Mouse (Mus musculus) hindbrain, embryonic 10.5 days (tissue): ENCODE data around the gene Ccdc69. TPM values are rescaled to one million over a fixed set of nuclear protein-coding genes. Genes with fewer than 3 reads are reported as not detected.
"Not testable (repeated sequence)": the region's sequence is repeated elsewhere in the genome, so short reads cannot be mapped to it uniquely, and the experiment has no call there.

ENCODE experiments used
- DNase-seq: peaks from one replicate; pipeline ENCODE4 v3.0.0-alpha.2; 2017; ENCODE audit warnings: low spot score
- H3K27ac ChIP-seq: fragments of 300-500 bp; sonication (generic); 2 replicates; pipeline ENCODE4 v1.5.1; 2016; ENCODE audit warnings: mild to moderate bottlenecking, moderate library complexity
- H3K27me3 ChIP-seq: fragments of 300-500 bp; sonication (generic); 2 replicates; pipeline ENCODE4 v1.6.1; 2016; ENCODE audit warnings: mild to moderate bottlenecking; ENCODE audit not compliant: poor library complexity, insufficient read depth, severe bottlenecking
- H3K36me3 ChIP-seq: fragments of 300-500 bp; sonication (generic); 2 replicates; pipeline ENCODE4 v1.6.1; 2016; ENCODE audit warnings: mild to moderate bottlenecking, moderate library complexity
- H3K4me1 ChIP-seq: fragments of 300-500 bp; sonication (generic); replicated peaks from 2 replicates; pipeline ENCODE4 v1.6.1; 2016; ENCODE audit warnings: mild to moderate bottlenecking
- H3K4me3 ChIP-seq: fragments of 300-500 bp; sonication (generic); 2 replicates; pipeline ENCODE4 v1.5.1; 2016; ENCODE audit warnings: mild to moderate bottlenecking, moderate library complexity
- H3K9me3 ChIP-seq: fragments of 300-500 bp; sonication (generic); 2 replicates; pipeline ENCODE4 v1.6.1; 2016; ENCODE audit warnings: mild to moderate bottlenecking, moderate library complexity
- WGBS: fragments of 180-500 bp; shearing (Covaris S2); methylation state at CpG from one replicate; pipeline ENCODE4 v1.1.7; 2016; 5-methylcytosine and 5-hydroxymethylcytosine counted together
- polyA plus RNA-seq: library from polyadenylated mRNA; unstranded; fragments of >200 nt; fragmentation: Nextera tagmentation; extraction: Ambion mirVana; gene quantifications from 2 replicates; pipeline ENCODE4 v1.2.1, GENCODE M21; 2016

Ccdc69 gene
- polyA plus RNA-seq, 1 experiment from 2014 or later, result 0.25 TPM

DNA sequence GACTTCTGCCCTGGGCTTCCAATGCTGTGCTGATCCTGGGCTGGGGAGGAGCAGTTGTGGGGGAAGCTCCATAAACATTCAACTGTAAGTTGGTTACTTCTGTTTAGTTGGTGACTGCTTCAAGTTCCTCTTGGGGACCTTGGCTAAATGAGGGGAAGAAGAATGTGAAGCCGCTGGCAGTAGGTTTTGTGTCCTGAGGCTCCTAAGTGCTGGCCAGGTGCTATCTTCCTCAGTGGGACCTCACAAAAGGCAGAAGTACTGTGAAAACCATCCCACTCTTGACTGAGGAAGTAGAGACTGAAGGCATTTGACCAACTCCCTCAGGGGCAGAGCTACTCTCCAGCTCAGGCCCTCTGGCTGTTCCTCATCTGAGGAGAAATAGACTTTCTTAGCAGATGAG lies 28.7 kb upstream of the Ccdc69 start:
- Histone ChIP-seq H3K9me3 (no peaks in the 10 kb centered on the region), H3K4me3 (no peak overlapping the region), H3K27ac (no peak overlapping the region), H3K27me3 (no peaks in the 10 kb centered on the region), H3K4me1 (peaks cover 10% of the 10 kb centered on the region), H3K36me3 (no peaks in the 10 kb centered on the region)
- 94% methylated on average over 1 of the region's 1 CpGs for WGBS
- no peak for DNase-seq

DNA sequence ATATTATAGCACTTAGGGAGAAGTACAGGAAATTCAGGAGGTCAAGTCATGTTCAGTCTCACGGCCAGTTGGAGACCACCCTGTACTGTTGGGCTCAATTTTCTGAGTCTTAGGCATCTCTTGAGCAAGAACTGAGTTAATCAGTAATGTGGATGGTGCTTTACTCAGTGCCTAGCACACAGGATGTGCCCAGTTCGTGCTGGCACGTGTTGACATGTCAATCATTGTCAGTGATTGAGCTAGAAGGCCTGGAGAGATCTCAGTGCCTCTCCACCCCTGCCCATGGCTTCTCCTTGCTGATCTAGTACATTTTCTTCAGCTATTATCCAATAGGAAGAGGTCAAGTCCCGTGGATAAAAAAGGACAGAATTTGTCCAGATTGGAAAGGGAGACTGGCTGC lies 27.5 kb upstream of the Ccdc69 start:
- 83% methylated on average over 4 of the region's 4 CpGs for WGBS
- H3K4me3 ChIP-seq, result no peak overlapping the region

DNA sequence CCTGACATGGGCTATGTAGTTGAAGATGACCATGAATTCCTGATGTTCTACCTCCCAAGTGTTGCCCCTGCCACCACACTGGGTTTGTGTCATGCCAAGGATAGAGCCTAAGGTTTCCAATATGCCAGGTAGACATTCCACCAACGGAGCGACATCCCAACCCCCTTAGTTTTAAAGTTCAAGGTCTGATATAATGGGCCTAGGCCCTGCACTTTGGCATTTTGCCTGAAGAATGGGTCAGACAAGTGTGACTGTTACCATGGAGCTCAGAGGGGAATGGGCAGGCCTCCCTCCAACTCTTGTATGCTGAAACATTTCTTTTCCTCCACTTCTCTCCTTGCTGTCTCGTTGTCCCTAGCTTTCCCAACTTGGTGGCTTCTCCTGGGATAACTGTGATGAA lies 25.3 kb upstream of the Ccdc69 start:
- Histone ChIP-seq H3K27me3 (peaks cover 8% of the 10 kb centered on the region), H3K4me1 (peaks cover 24% of the 10 kb centered on the region), H3K36me3 (no peaks in the 10 kb centered on the region), H3K4me3 (no peak overlapping the region), H3K9me3 (no peaks in the 10 kb centered on the region), H3K27ac (0 out of 2 replicates have a peak overlapping the region, but pooled peaks have one; percentile 35)
- 78% methylated on average over 3 of the region's 3 CpGs for WGBS
- DNase-seq, result no peak

More for the DNA sequence above, 27.5 kb upstream of the Ccdc69 start:
- no peak for DNase-seq
- H3K4me1 ChIP-seq, result peaks cover 10% of the 10 kb centered on the region
- no peaks in the 10 kb centered on the region for H3K9me3 ChIP-seq
- H3K36me3 ChIP-seq, result no peaks in the 10 kb centered on the region
- no peak overlapping the region for H3K27ac ChIP-seq
- no peaks in the 10 kb centered on the region for H3K27me3 ChIP-seq

DNA sequence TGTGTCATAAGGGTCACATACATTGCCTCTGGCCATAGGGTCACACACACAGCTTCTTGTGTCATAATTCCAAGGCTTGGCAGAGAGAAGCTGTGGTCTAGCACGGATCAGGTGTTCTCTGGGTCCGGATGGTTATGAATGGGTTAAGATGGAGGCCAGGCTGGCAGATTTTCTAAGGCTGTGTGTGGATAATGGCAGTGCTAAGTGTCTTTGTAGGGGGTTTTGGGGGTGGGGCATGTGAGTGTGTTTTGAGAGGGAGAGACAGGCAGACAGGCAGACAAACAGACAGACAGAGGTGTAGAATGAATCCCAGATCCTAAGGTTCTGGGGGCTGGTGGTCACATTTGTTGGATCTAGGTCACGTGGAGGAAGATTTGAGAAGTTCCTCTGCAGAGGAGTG lies 24.1 kb upstream of the Ccdc69 start:
- DNase-seq, result no peak
- Histone ChIP-seq H3K9me3 (no peaks in the 10 kb centered on the region), H3K27me3 (peaks cover 8% of the 10 kb centered on the region), H3K27ac (no peak overlapping the region; the same call in 1 of the 2 replicates), H3K4me3 (no peak overlapping the region), H3K4me1 (peaks cover 32% of the 10 kb centered on the region), H3K36me3 (no peaks in the 10 kb centered on the region)
- 80% methylated on average over 3 of the region's 3 CpGs for WGBS

DNA sequence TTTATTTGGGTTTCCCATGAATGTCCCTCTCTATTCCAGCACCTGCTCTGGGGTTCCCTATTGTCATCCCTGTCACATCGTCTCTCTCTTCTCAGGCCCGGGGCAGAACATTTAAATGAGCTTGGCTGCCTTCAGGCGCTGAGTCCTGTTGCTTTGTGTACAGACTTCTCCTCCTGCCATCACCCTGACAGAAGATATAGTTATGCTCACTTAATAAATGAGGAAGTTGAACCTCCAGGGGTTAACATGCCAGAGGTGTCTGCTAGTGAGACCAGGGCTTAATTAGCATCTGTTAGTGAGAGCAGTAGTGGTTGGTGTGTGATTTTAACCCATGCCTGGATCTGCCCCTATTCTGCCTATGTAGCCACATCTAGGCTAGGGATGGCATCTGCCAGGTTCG lies 21.9 kb upstream of the Ccdc69 start:
- peak; percentile 4 for DNase-seq
- no peak overlapping the region for H3K4me3 ChIP-seq
- peaks cover 8% of the 10 kb centered on the region for H3K27me3 ChIP-seq
- peaks cover 33% of the 10 kb centered on the region for H3K4me1 ChIP-seq
- no peaks in the 10 kb centered on the region for H3K9me3 ChIP-seq
- WGBS, result 42% methylated on average over 4 of the region's 4 CpGs
- 0 out of 2 replicates have a peak overlapping the region, but pooled peaks have one; percentile 0 for H3K27ac ChIP-seq
- no peaks in the 10 kb centered on the region for H3K36me3 ChIP-seq

DNA sequence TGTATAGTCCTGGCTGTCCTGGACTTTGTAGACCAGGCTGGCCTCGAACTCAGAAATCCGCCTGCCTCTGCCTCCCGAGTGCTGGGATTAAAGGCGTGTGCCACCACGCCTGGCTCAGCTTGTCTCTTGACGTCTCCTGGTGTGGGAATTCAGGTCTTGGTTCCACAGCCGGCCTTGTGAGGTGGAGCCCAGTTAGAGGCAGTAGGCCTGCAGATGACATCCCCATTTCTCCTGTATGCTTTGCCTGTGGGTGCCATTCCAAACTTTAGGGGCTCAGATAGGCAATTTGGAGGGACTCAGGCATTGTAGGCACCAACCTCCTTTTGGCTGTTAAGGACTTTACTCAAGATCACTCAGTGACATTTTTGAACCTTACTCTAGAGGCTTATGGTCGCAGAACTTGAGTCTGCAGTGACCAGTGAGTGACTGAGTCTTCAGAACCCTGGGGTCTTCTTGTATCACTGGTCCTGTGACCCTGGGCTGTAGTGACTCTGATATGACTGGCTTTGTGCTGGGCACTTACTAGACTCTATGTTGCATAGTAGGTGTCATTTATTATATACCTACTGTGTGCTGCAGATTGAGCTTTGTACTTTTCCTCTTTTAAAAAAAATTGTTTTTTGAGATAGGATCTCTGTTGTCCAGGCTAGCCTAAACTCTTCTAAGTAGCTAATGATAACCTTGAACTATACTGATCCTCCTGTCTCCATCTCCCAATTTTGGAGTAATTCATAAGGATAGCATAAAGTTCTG lies 21.3 kb upstream of the Ccdc69 start:
- H3K27ac ChIP-seq, result no peak overlapping the region
- no peaks in the 10 kb centered on the region for H3K9me3 ChIP-seq
- DNase-seq, result no peak
- H3K4me3 ChIP-seq, result no peak overlapping the region
- H3K4me1 ChIP-seq, result peaks cover 33% of the 10 kb centered on the region
- 93% methylated on average over 8 of the region's 8 CpGs for WGBS
- peaks cover 8% of the 10 kb centered on the region for H3K27me3 ChIP-seq
- H3K36me3 ChIP-seq, result no peaks in the 10 kb centered on the region

DNA sequence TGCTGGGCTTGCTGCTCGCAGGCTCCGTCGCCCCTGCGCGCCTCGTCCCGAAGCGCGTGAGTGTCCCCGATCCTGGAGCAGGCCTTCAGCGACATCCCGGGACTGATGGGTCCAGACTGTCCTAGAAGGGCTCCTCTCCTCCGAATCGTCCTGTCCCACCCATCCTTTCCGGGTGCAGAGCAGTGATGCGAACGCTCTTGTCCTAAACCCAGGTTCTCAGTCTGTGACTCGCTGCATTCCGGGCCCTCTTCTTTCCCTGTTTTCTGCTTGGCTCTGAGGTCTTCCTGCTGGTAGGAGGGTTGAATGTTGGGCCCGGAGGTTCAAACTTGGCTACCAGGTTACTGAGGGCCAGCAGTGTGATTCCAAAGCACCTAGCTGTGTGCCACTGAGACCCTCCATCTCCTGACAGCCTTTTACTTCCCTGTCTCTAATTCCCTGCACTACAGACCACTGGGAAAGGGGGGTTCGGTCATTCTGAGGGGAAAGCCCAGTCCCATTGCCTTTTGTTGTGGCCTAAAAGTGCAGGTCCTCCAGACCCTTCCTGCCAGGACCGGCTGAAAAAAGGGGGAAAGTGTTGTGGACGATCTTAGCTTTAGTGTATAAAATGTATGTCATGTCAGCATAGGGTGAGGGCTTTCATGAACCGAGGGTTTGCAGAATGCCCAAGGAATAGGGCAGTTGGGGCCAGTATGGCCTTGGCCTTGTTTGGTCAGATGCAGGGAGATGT lies 20.4 kb upstream of the Ccdc69 start:
- H3K27ac ChIP-seq, result peak overlapping the region; percentile 87
- no peak for DNase-seq

DNA sequence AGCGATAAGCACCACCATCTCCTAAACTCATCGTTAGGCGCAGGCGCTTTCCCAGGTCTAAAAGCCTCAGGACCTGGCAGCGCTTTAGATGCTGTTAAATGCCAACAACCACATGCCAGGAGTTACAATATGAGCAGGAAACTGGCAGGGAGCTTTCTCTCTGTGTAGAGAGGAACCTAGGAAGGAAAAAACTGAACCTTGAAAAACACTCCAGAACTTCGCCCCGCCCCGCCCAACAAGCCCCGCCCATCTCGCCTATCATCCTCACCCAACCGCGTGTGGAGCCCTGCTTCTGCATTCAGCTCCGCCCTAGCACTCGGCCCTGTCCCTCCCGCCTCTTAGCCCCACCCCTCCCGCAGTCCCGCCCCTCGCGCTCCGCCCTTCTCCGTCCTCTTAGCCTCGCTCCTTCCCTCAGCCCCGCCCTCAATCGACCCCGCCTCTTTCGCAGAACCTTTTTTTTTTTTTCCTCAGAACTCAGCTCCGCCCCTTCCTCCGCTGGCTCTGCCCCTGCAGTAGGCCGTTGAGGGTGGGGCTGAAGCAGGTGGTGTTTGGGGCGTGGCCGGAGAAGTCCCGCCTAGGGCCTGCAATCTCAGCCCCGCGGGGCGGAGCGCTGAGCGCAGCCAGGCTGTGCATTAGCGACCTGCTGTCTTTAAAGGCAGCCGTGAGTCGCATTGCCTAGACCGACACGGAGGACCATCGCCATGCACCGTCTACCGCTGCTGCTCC lies 19.7 kb upstream of the Ccdc69 start, which contains the start of gene Gm2a:
TSS of gene Gm2a (plus strand) at position 653 of the 726 bp plus-strand sequence.
- Histone ChIP-seq H3K27me3 (peaks cover 8% of the 10 kb centered on the region), H3K27ac (peak within 1 kb of the TSS; percentile 87), H3K36me3 (no peaks in the 10 kb centered on the region), H3K4me1 (peaks cover 23% of the 10 kb centered on the region), H3K4me3 (peak within 1 kb of the TSS; percentile 66), H3K9me3 (no peaks in the 10 kb centered on the region)
- 3% methylated on average over 45 of the region's 45 CpGs for WGBS
- peak; percentile 98 for DNase-seq

More for the DNA sequence above, 20.4 kb upstream of the Ccdc69 start:
- H3K4me3 ChIP-seq, result peak overlapping the region; percentile 66
- H3K9me3 ChIP-seq, result no peaks in the 10 kb centered on the region
- peaks cover 8% of the 10 kb centered on the region for H3K27me3 ChIP-seq
- no peaks in the 10 kb centered on the region for H3K36me3 ChIP-seq
- H3K4me1 ChIP-seq, result peaks cover 29% of the 10 kb centered on the region
- WGBS, result 15% methylated on average over 24 of the region's 24 CpGs

DNA sequence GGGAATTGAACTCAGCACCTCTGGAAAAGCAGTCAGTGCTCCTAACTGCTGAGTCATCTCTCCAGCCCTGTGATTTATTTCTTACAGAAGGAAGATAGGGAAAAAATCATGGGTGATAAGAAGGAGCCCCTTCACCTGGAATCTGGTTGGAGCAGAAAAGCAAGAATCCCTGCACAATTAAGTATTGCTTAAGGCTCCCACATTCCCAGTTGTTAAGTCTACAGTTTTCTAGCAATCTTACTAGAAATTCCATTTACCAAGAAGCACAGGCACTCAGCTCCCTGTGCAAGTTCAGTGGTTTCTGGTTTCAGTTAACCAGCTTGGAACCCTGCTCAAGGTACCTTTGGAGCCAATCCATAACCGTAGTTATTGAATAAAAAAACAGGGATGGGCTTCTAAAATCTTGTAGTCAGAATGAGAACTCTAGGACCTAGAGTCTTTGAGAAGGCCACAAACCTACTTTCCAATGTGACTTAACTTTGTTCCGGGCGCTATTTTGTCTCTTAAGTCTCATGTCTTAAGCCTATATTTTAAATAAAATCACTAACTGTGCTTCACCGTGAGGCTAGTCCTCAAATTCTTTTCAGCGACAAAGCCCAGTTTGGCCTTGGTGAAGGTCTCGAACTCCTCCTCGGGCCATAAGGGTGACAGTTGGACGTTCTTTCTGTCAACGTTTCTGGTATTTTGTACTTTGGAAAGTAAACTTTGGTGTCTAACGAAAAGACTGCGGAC lies 19.0 kb upstream of the Ccdc69 start:
- H3K36me3 ChIP-seq, result no peaks in the 10 kb centered on the region
- WGBS, result 34% methylated on average over 11 of the region's 11 CpGs
- peaks cover 8% of the 10 kb centered on the region for H3K27me3 ChIP-seq
- H3K9me3 ChIP-seq, result no peaks in the 10 kb centered on the region
- H3K27ac ChIP-seq, result peak overlapping the region; percentile 87
- no peak for DNase-seq
- H3K4me3 ChIP-seq, result peak overlapping the region; percentile 66
- peaks cover 23% of the 10 kb centered on the region for H3K4me1 ChIP-seq

DNA sequence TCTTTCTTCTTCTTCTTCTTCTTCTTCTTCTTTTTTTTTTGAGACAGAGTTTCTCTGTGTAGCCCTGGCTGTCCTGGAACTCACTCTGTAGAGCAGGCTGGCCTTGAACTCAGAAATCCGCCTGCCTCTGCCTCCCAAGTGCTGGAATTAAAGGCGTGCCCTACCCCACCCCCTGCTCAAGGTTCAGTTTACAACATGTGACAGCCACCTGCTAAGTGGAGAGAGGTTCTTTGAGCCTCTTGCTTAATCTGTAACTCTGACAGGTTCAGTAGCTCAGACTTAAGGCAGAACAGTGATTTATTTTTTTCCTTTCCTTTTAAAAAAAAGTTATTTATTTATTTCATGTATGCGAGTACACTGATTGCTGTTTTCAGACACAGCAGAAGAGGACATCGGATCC lies 18.4 kb upstream of the Ccdc69 start:
- H3K9me3 ChIP-seq, H3K4me3 ChIP-seq, H3K27me3 ChIP-seq, DNase-seq, H3K36me3 ChIP-seq, H3K27ac ChIP-seq: not testable (repeated sequence)
- H3K4me1 ChIP-seq, result peaks cover 23% of the 10 kb centered on the region
- 82% methylated on average over 4 of the region's 4 CpGs for WGBS

DNA sequence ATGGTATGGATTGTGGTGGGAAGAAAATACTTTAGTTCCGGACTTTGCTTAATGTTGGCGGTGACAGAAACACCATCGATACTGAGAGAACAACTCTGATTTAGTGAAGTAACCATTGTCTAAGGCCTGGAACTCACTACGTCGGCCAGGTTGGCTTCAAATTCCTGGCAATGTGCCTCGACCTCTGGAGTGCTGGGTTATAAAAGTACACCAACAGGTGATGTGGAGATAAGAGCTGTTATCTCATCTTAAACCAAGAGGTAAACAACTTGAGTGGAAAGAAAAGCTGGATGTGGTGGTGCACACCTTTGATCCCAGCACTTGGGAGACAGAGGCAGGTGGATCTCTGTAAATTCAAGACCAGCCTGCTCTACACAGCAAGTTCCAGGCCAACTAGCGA lies 15.2 kb upstream of the Ccdc69 start:
- no peaks in the 10 kb centered on the region for H3K36me3 ChIP-seq
- no peak overlapping the region for H3K4me3 ChIP-seq
- H3K27ac ChIP-seq, result no peak overlapping the region
- H3K27me3 ChIP-seq, result peaks cover 8% of the 10 kb centered on the region; the same call in 1 of the 2 replicates
- no peaks in the 10 kb centered on the region for H3K9me3 ChIP-seq
- 90% methylated on average over 7 of the region's 7 CpGs for WGBS
- peaks cover 8% of the 10 kb centered on the region for H3K4me1 ChIP-seq
- no peak for DNase-seq

DNA sequence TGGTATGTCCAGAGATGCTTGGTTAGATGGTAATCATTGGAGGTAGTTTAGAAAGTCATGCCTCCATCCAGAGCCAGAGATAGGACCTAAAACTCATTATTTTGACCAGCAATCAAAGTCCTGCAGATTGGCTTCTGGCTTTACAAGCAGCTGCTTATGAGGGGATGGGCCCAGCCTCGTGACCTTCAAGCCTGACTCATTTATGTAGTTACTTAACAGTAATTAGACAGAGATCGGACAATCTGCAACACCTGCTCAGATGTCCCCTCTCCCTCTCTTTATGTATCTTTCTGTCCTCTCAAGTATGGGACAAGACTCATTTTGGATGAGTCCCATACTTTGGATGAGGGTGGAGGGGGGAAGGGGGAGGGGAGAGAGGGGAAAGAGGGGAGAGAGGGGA lies 12.0 kb upstream of the Ccdc69 start:
- H3K4me3 ChIP-seq, result no peak overlapping the region
- H3K27ac ChIP-seq, result no peak overlapping the region
- no peaks in the 10 kb centered on the region for H3K9me3 ChIP-seq
- H3K4me1 ChIP-seq, result peaks cover 3% of the 10 kb centered on the region; the same call in 1 of the 2 replicates
- WGBS, result 81% methylated on average over 2 of the region's 2 CpGs
- H3K27me3 ChIP-seq, result peaks cover 14% of the 10 kb centered on the region; the same call in 1 of the 2 replicates
- H3K36me3 ChIP-seq, result no peaks in the 10 kb centered on the region
- no peak for DNase-seq
